22 mouse cellular contexts compared by ENCODE assay signal in genomic region chr13:46515524-46515923, GRCm38 (mm10). TPM values are rescaled to one million over a fixed set of nuclear protein-coding genes. Genes with fewer than 3 reads are reported as not detected.
DNase-seq lines count a peak whose midpoint lies in the region; ATAC-seq lines count a peak whose summit lies in the region.
"Had no signal": no experiment of that assay in that cellular context is flagged by ENCODE, and none has a peak within 500 bp of the region (broad histone marks: within the 10 kb centered on the region; RNA-seq: fewer than 3 reads in every experiment).

No protein-coding gene starts in this region.

- peak; percentile 19 to 51 for DNase-seq in cerebellum, postnatal 14 days
- DNase-seq in cerebellum, adult 18-20 months, result no peak
- no peak for DNase-seq in heart, adult 18-20 months
- DNase-seq in lung, postnatal 36 days, result no peak
- DNase-seq in retina, postnatal 1 day, result peak; percentile 73
- DNase-seq: adrenal gland, postnatal 25 days; cerebellum, adult 9-11 months; embryo, embryonic 11 days; kidney, adult 2 months; kidney, postnatal 25 days; right cerebral cortex, postnatal 4 days; thymus, postnatal 25 days had no signal

- no peaks in the 10 kb centered on the region; the same call in 1 of the 2 replicates for H3K9me3 ChIP-seq in heart, embryonic 12.5 days (replicated peaks)
- H3K9me3 ChIP-seq in lung, embryonic 15.5 days, result no peaks in the 10 kb centered on the region; the same call in 1 of the 2 replicates
- peaks cover 5% of the 10 kb centered on the region; the same call in 1 of the 2 replicates for H3K9me3 ChIP-seq in kidney, embryonic 14.5 days (ENCODE audit: control insufficient read depth, low read length)
- H3K9me3 ChIP-seq: embryonic facial prominence, embryonic 15.5 days; forebrain, embryonic 15.5 days; limb, embryonic 10.5 days had no signal

- H3K9ac ChIP-seq in heart, embryonic 12.5 days, result no peak overlapping the region
- H3K9ac ChIP-seq in lung, embryonic 15.5 days, result no peak overlapping the region
- no peak overlapping the region for H3K9ac ChIP-seq in kidney, embryonic 14.5 days (ENCODE audit: low read depth, low read length)
- H3K9ac ChIP-seq: embryonic facial prominence, embryonic 15.5 days; forebrain, embryonic 15.5 days; neural tube, embryonic 13.5 days had no signal

- ATAC-seq in heart, embryonic 12.5 days (ENCODE audit: insufficient number of reproducible peaks, low FRiP score), result no peak
- ATAC-seq in lung, embryonic 15.5 days (ENCODE audit: borderline replicate concordance, extremely low read depth, low FRiP score, low TSS enrichment), result no peak
- no peak for ATAC-seq in kidney, embryonic 14.5 days (ENCODE audit: low FRiP score, low TSS enrichment)
- ATAC-seq: forebrain, embryonic 15.5 days had no signal

- H3K36me3 ChIP-seq in heart, embryonic 12.5 days, result 0 out of 2 replicates have a peak, but pooled peaks cover 8% of the 10 kb centered on the region
- H3K36me3 ChIP-seq in lung, embryonic 15.5 days, result no peaks in the 10 kb centered on the region
- H3K36me3 ChIP-seq in kidney, embryonic 14.5 days (ENCODE audit: control insufficient read depth, insufficient read depth, low read length), result no peaks in the 10 kb centered on the region
- H3K36me3 ChIP-seq: embryonic facial prominence, embryonic 15.5 days; forebrain, embryonic 15.5 days; limb, embryonic 10.5 days; midbrain, embryonic 10.5 days; neural tube, embryonic 13.5 days had no signal

- WGBS in heart, embryonic 12.5 days, result 62% methylated on average over 10 of the region's 10 CpGs
- 66% methylated on average over 10 of the region's 10 CpGs for WGBS in lung, embryonic 15.5 days
- 76% methylated on average over 10 of the region's 10 CpGs for WGBS in kidney, embryonic 14.5 days

- peaks cover 43% of the 10 kb centered on the region for H3K4me1 ChIP-seq in heart, embryonic 12.5 days (replicated peaks)
- H3K4me1 ChIP-seq in lung, embryonic 15.5 days, result peaks cover 7% of the 10 kb centered on the region
- no peaks in the 10 kb centered on the region for H3K4me1 ChIP-seq in kidney, embryonic 14.5 days (ENCODE audit: control insufficient read depth, insufficient read depth, low read length)
- H3K4me1 ChIP-seq: embryonic facial prominence, embryonic 15.5 days; limb, embryonic 10.5 days; neural tube, embryonic 13.5 days had no signal

- peak overlapping the region; percentile 92 for H3K27ac ChIP-seq in heart, embryonic 12.5 days (ENCODE audit: poor library complexity, severe bottlenecking)
- peak overlapping the region; percentile 70; the same call in 1 of the 2 replicates for H3K27ac ChIP-seq in lung, embryonic 15.5 days
- no peak overlapping the region for H3K27ac ChIP-seq in kidney, embryonic 14.5 days (ENCODE audit: low read depth, low read length)
- H3K27ac ChIP-seq: embryonic facial prominence, embryonic 15.5 days; left cerebral cortex, adult 2 months; limb, embryonic 10.5 days; midbrain, embryonic 10.5 days; neural tube, embryonic 13.5 days had no signal

- 0 out of 2 replicates have a peak overlapping the region, but pooled peaks have one; percentile 29 for H3K4me2 ChIP-seq in heart, embryonic 12.5 days
- no peak overlapping the region for H3K4me2 ChIP-seq in lung, embryonic 15.5 days
- H3K4me2 ChIP-seq in kidney, embryonic 14.5 days (replicated peaks; ENCODE audit: low read depth, low read length), result no peak overlapping the region
- H3K4me2 ChIP-seq: embryonic facial prominence, embryonic 15.5 days; forebrain, embryonic 15.5 days; liver, embryonic 11.5 days; neural tube, embryonic 13.5 days had no signal

- no peaks in the 10 kb centered on the region for H3K27me3 ChIP-seq in heart, embryonic 12.5 days (replicated peaks)
- no peaks in the 10 kb centered on the region for H3K27me3 ChIP-seq in lung, embryonic 15.5 days
- H3K27me3 ChIP-seq in kidney, embryonic 14.5 days (ENCODE audit: control insufficient read depth, insufficient read depth, low read length), result no peaks in the 10 kb centered on the region
- H3K27me3 ChIP-seq: embryonic facial prominence, embryonic 15.5 days; forebrain, embryonic 15.5 days; neural tube, embryonic 13.5 days had no signal

- no peak overlapping the region for H3K4me3 ChIP-seq in heart, embryonic 12.5 days
- H3K4me3 ChIP-seq in lung, embryonic 15.5 days, result no peak overlapping the region
- H3K4me3 ChIP-seq in kidney, embryonic 14.5 days (ENCODE audit: low read length), result no peak overlapping the region
- H3K4me3 ChIP-seq: embryonic facial prominence, embryonic 15.5 days; forebrain, embryonic 15.5 days; left cerebral cortex, adult 2 months; limb, embryonic 10.5 days; midbrain, embryonic 10.5 days; neural tube, embryonic 13.5 days had no signal

RNA-seq across cellular contexts. Expression of gene Cap2, which starts 13.9 kb away (rescaled TPM):
- 175 and 177 TPM in 2 replicates for polyA plus RNA-seq in heart, embryonic 12.5 days (2016; fragmentation: Nextera tagmentation; extraction: Ambion mirVana)
- 100 to 1,000 TPM; 133 to 144 TPM for total RNA-seq in heart, adult 18-20 months (2021)
- 10.4 and 14.4 TPM in 2 replicates for polyA plus RNA-seq in lung, embryonic 15.5 days (2015; fragmentation: Nextera tagmentation; extraction: Ambion mirVana)
- 8.7 and 8.9 TPM in 2 replicates for polyA plus RNA-seq in kidney, embryonic 14.5 days (2014; fragmentation: Nextera tagmentation; extraction: Ambion mirVana)

Comparison
In these comparisons a context has a peak if more than half of its experiments do, and no peak if none do; other contexts are left out.
1. DNase-seq: peak in cerebellum, postnatal 14 days (2 of 2) and retina, postnatal 1 day (single experiment); none in cerebellum, adult 18-20 months (0 of 2), heart, adult 18-20 months (0 of 2) and lung, postnatal 36 days (single experiment).
2. RNA of gene Cap2, which starts 13.9 kb away (polyA plus RNA-seq): 175 to 177 TPM in heart, embryonic 12.5 days; 10.4 to 14.4 TPM in lung, embryonic 15.5 days and 8.7 to 8.9 TPM in kidney, embryonic 14.5 days; every median in the first group is over 10 times any median in the second.